Mouse (Mus musculus): ENCODE measurements around the gene Ifnlr1. TPM values are rescaled to one million over a fixed set of nuclear protein-coding genes. Genes with fewer than 3 reads are reported as not detected.

Gene Ifnlr1
- polyA plus RNA-seq, 1 experiment from 2014 or later, result 0.41 TPM

DNA sequence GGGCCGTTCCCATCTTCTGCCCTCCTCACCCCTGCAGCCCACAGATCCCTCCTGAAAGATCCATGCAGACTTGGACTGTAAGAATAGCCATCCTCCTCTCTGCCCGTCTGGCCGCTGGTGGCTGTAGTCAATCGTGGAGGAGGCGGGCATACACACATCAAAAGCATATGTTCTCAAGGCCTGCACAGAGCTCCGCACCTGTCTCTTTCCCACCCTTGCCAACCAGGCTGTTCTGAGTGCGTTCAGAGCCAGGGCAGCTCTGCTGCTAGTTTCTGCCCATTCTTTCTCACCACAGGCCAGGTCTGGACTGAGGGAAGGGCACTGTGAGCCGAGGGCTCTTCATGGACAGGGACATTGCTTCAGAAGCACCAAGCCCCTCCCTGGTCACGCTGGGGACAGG is 44.1 kb downstream of the Ifnlr1 start:
- no peak overlapping the region for H3K27ac ChIP-seq
- H3K4me3 ChIP-seq, result no peak overlapping the region
- H3K4me2 ChIP-seq, result no peak overlapping the region
- ATAC-seq (replicated peaks), result no peak
- 82% methylated on average over 9 of the region's 9 CpGs for WGBS
- no peaks in the 10 kb centered on the region for H3K4me1 ChIP-seq
- H3K9ac ChIP-seq, result no peak overlapping the region
- H3K36me3 ChIP-seq (replicated peaks), result no peaks in the 10 kb centered on the region
- H3K9me3 ChIP-seq, result no peaks in the 10 kb centered on the region
- H3K27me3 ChIP-seq (replicated peaks), result no peaks in the 10 kb centered on the region

DNA sequence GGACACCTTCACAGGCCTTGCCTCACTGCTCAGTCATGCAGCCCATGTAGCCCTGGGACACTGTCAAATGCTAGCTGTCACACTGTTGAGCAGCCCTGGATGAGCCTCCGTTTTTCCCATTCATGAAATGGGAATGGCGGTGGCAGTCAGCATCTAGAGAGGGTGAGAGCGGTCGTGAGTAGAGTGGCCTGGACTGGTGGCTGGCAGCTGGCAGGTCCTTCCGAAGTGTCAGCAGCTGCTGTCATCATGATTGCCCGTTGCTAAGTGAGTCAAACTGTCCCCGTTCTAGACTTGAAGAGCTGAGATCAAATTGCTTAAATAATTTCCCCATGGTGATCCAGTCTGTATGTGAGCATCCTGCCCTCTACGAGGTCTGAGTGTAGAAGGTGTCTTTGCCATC is 44.9 kb downstream of the Ifnlr1 start:
- WGBS, result 76% methylated on average over 8 of the region's 8 CpGs
- Histone ChIP-seq H3K4me1 (no peaks in the 10 kb centered on the region), H3K4me2 (no peak overlapping the region), H3K36me3 (replicated peaks) (no peaks in the 10 kb centered on the region), H3K9ac (no peak overlapping the region), H3K9me3 (no peaks in the 10 kb centered on the region), H3K27ac (no peak overlapping the region), H3K4me3 (no peak overlapping the region), H3K27me3 (replicated peaks) (no peaks in the 10 kb centered on the region)
- no peak for ATAC-seq (replicated peaks)

DNA sequence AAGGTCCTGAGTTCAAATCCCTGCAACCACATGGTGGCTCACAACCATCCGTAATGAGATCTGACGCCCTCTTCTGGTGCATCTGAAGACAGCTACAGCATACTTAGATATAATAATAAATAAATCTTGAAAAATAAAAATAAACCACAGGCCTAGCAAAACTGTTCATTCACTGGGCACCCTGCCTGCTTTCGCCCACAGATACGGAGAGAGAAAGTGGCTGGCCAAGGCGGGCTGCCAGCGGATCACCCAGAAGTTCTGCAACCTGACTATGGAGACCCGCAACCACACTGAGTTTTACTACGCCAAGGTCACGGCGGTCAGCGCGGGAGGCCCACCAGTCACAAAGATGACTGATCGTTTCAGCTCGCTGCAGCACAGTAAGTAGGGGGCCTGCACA is 47.8 kb downstream of the Ifnlr1 start:
- H3K27me3 ChIP-seq (replicated peaks), result no peaks in the 10 kb centered on the region
- H3K4me2 ChIP-seq, result no peak overlapping the region
- no peaks in the 10 kb centered on the region for H3K36me3 ChIP-seq (replicated peaks)
- 98% methylated on average over 14 of the region's 14 CpGs for WGBS
- H3K9me3 ChIP-seq, result no peaks in the 10 kb centered on the region
- no peak overlapping the region for H3K27ac ChIP-seq
- H3K9ac ChIP-seq, result no peak overlapping the region
- no peak overlapping the region for H3K4me3 ChIP-seq
- ATAC-seq (replicated peaks), result no peak
- H3K4me1 ChIP-seq, result no peaks in the 10 kb centered on the region

DNA sequence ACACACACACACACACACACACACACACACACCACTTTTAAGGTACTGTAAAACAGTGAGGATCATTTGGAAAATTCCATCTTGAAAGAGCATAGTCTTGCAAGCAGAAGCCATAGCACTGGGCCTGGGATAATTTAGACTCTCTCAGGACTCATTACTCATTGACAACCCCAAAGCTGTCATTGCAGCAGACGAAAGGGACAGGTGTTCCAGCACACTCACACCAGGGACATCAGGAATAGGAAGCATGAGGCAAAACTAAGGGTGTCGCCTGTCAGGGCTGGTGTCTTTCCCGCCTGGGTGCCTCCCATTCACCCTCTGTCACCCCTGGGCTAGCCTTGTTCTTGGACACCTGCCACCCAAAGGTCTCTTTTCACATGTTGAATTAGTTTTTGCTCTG is 50.8 kb downstream of the Ifnlr1 start:
- Histone ChIP-seq H3K4me2 (no peak overlapping the region), H3K36me3 (replicated peaks) (no peaks in the 10 kb centered on the region), H3K9me3 (no peaks in the 10 kb centered on the region), H3K27ac (no peak overlapping the region), H3K9ac (no peak overlapping the region), H3K27me3 (replicated peaks) (no peaks in the 10 kb centered on the region), H3K4me3 (no peak overlapping the region), H3K4me1 (no peaks in the 10 kb centered on the region)
- WGBS, result 90% methylated on average over 3 of the region's 3 CpGs
- no peak for ATAC-seq (replicated peaks)

DNA sequence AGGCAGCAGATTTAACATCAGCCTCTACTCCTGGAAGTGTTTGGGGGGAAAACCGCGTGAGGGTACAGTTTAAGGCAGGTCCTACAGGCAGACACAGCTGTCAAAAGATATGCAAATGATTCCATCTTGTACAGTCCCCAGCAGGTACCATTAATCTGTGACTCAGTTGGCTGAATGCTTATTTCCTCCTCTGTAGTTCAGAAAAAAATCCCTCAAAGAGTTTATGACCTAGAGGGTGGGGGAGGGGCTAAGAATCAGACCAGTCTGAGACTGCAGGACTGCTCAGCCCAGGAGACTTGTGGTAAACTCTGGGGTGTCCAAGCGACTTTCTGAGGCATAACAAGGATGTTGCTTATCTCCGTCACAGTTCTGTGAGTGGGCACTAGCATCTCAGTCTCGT is 52.1 kb downstream of the Ifnlr1 start:
- 65% methylated on average over 5 of the region's 5 CpGs for WGBS
- ATAC-seq (replicated peaks), result no peak

DNA sequence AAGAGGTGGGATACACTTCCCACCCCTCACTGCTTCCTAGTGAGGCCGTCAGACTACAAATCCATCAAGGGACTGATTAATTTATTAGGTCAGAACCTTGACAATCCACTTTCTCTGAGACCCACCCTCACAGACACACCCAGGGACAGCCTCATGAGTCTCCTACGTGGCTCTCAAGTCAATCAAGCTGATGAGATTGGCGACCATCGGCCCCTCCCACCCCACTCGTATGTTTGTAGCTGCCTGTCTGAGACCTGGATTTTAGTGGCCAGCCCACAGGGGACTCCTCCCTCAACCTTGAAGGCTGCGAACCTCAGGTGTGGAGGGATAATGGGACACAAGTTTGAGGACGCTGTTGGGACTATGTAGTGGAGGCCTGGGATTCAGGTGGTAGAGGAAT is 53.1 kb downstream of the Ifnlr1 start:
- Histone ChIP-seq H3K27ac (no peak overlapping the region), H3K27me3 (replicated peaks) (no peaks in the 10 kb centered on the region), H3K4me1 (no peaks in the 10 kb centered on the region), H3K9me3 (no peaks in the 10 kb centered on the region), H3K4me2 (no peak overlapping the region), H3K4me3 (no peak overlapping the region), H3K9ac (no peak overlapping the region), H3K36me3 (replicated peaks) (no peaks in the 10 kb centered on the region)
- no peak for ATAC-seq (replicated peaks)
- WGBS, result 67% methylated on average over 7 of the region's 7 CpGs

More for the DNA sequence above, 52.1 kb downstream of the Ifnlr1 start:
- Histone ChIP-seq H3K9ac (no peak overlapping the region), H3K27me3 (replicated peaks) (no peaks in the 10 kb centered on the region), H3K36me3 (replicated peaks) (no peaks in the 10 kb centered on the region), H3K27ac (no peak overlapping the region), H3K4me2 (no peak overlapping the region), H3K9me3 (no peaks in the 10 kb centered on the region), H3K4me3 (no peak overlapping the region), H3K4me1 (no peaks in the 10 kb centered on the region)

DNA sequence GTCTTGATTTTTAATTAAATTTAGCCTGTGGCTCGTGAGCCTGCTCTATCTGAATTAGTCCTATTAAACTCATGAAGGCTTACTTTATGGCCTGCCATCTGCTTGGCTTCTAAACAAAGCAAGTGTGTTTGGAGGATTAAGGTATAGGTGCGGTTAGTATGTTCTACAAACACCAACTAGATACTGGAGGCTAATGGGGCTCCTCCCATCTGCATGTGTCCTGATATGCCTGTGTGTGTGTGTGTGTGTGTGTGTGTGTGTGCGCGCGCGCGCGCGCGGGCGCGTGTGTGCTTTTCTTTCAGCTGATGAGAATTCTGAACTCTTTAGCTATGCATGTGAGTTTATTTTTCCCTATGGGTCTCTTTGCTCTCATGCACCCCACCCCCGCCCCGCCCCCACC is 53.6 kb downstream of the Ifnlr1 start:
- ATAC-seq (replicated peaks), result no peak
- Histone ChIP-seq H3K9me3 (no peaks in the 10 kb centered on the region), H3K4me3 (no peak overlapping the region), H3K27me3 (replicated peaks) (no peaks in the 10 kb centered on the region), H3K4me1 (no peaks in the 10 kb centered on the region), H3K9ac (no peak overlapping the region), H3K4me2 (no peak overlapping the region), H3K27ac (no peak overlapping the region), H3K36me3 (replicated peaks) (no peaks in the 10 kb centered on the region)
- WGBS, result 93% methylated on average over 14 of the region's 14 CpGs

DNA sequence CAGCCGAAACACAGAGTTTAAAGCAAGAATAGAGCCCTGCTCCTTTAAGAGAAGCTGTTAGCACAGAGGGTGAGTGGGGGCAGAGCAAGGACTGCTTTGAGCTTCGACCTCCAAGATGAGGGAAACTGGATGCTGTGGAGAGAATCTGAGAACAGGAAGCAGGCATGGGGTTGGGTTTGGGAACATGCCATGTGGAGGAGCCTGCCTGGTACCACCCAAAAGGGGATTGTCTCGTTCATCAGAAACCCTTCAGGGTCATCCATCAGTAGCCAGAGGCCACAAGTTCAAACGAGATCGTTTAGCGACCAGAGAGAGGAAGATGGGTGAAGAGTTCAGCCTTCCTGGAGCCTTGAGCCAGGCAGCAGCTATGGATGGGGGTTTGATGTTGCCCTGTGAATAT is 57.4 kb downstream of the Ifnlr1 start:
- H3K36me3 ChIP-seq (replicated peaks), result no peaks in the 10 kb centered on the region
- no peak overlapping the region for H3K27ac ChIP-seq
- no peaks in the 10 kb centered on the region for H3K4me1 ChIP-seq
- H3K9ac ChIP-seq, result no peak overlapping the region
- WGBS, result 62% methylated on average over 6 of the region's 6 CpGs
- H3K4me2 ChIP-seq, result no peak overlapping the region
- H3K4me3 ChIP-seq, result no peak overlapping the region
- H3K27me3 ChIP-seq (replicated peaks), result no peaks in the 10 kb centered on the region
- no peaks in the 10 kb centered on the region for H3K9me3 ChIP-seq
- no peak for ATAC-seq (replicated peaks)

DNA sequence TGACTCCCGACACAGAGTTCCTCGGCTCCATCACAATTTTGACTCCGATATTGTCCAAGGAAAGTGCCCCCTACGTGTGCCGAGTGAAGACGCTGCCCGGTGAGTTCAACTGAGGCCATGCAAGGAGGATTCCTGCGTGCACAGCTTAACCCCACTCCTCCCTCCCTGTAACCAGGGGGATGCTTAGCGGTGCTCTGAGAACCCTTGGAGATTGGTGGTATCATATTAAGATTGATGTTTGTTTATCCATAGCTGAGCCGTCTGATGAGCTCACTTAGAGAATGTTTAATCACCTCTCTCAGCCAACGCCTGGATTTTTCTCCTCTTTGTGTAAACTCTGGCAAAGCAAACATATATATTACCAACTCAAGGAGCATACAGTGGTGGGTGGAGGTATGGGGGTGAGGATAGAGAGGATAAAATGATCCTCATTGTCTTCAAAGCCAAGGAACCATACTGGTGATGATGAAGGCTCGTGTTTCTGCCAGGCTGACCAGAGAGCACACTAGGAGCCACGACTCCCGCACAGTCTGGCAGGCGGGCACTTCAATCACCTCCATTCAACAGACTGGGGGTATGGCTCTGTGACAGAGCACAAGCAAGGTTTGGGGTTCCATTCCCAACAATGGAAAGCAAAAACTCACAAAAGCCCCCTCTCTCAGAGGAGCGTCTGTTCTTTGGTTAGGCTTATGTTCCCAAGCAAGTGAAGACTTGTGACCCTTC is 58.8 kb downstream of the Ifnlr1 start:
- ATAC-seq (replicated peaks), result no peak
- H3K9me3 ChIP-seq, result no peaks in the 10 kb centered on the region
- no peak overlapping the region for H3K4me3 ChIP-seq
- no peak overlapping the region for H3K27ac ChIP-seq
- H3K36me3 ChIP-seq (replicated peaks), result no peaks in the 10 kb centered on the region
- no peaks in the 10 kb centered on the region for H3K27me3 ChIP-seq (replicated peaks)
- H3K9ac ChIP-seq, result no peak overlapping the region
- no peaks in the 10 kb centered on the region for H3K4me1 ChIP-seq
- WGBS, result 65% methylated on average over 16 of the region's 16 CpGs
- no peak overlapping the region for H3K4me2 ChIP-seq

DNA sequence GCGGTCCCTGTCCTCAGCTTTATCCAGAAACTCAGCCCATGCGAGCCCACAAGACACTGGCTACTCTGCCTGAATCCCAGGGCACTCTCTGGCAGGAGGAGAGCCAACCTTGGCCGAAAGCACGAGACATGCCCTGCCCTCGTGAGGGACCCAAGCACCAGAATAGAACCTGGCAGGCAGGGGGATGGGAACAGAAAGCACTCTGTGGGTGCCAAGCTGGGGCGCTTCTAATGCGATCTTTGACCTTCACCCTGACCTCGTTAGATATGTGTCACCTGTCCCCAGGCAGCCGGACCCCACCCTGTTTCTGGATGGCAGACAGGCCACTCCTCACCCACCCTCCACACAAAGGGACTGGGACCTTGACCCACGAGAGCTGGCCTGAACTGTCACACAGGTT is 59.5 kb downstream of the Ifnlr1 start:
- Histone ChIP-seq H3K9ac (no peak overlapping the region), H3K4me2 (no peak overlapping the region), H3K4me1 (no peaks in the 10 kb centered on the region), H3K4me3 (no peak overlapping the region), H3K9me3 (no peaks in the 10 kb centered on the region), H3K27ac (no peak overlapping the region), H3K27me3 (replicated peaks) (no peaks in the 10 kb centered on the region), H3K36me3 (replicated peaks) (no peaks in the 10 kb centered on the region)
- no peak for ATAC-seq (replicated peaks)
- WGBS, result 83% methylated on average over 10 of the region's 10 CpGs

DNA sequence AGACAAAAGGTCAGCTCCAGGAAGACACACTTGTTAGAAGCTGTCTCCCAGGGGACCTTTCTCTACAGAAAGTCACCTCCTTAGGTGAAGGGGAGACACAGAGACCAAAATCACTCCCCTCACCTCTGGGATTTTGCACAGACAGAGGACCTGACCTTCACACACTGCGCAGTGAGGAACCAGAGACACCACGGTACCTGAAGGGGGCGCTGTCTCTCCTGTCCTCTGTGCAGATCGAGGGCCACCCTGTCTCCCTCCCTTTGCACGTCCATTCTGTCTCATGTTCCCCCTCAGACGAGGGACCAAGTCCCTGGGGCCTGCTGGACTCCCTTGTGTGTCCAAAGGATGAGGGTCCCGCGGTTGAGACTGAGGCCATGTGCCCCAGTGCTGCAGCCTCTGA is 64.8 kb downstream of the Ifnlr1 start:
- no peaks in the 10 kb centered on the region for H3K9me3 ChIP-seq
- H3K4me1 ChIP-seq, result no peaks in the 10 kb centered on the region
- H3K27me3 ChIP-seq (replicated peaks), result no peaks in the 10 kb centered on the region
- H3K36me3 ChIP-seq (replicated peaks), result no peaks in the 10 kb centered on the region
- no peak overlapping the region for H3K4me2 ChIP-seq
- ATAC-seq (replicated peaks), result no peak
- WGBS, result 82% methylated on average over 8 of the region's 8 CpGs
- H3K4me3 ChIP-seq, result no peak overlapping the region
- no peak overlapping the region for H3K9ac ChIP-seq
- no peak overlapping the region for H3K27ac ChIP-seq

DNA sequence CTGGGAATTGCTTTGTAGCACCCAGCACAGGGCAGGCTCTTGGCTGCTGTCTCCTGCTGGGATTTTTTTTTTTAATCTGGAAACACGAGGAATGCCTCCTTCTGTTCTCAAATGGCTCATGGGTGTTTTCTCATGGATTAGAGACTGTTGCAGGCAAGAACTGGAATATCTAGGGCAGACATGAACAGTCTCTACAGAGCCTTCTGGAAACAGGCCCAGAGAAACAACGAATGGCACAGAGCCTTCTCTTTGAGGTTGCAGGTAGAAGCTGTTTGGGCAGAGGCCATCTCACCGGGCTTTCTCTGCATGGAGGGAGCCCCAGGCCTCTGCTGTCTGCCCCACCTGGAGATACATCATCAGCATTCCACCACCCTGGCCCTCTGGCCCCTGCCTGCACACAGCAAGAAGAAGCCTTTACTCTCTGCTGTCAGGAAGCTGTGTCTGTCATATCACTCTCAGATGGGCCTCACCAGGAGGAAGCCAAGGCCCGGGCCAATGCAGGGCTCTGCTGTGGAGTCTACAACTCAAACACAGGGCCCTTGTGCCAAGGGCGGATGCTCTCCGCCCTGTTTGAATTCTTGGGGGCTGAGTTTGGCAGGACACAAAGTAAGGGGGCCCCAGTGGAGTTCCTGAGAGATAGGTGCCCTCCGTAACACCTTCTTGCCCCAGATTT is 66.2 kb downstream of the Ifnlr1 start:
- H3K27ac ChIP-seq, result no peak overlapping the region
- no peaks in the 10 kb centered on the region for H3K36me3 ChIP-seq (replicated peaks)
- H3K4me3 ChIP-seq, result no peak overlapping the region
- no peaks in the 10 kb centered on the region for H3K9me3 ChIP-seq
- no peak overlapping the region for H3K4me2 ChIP-seq
- no peaks in the 10 kb centered on the region for H3K4me1 ChIP-seq
- no peak overlapping the region for H3K9ac ChIP-seq
- no peak for ATAC-seq (replicated peaks)
- H3K27me3 ChIP-seq (replicated peaks), result no peaks in the 10 kb centered on the region
- 77% methylated on average over 7 of the region's 7 CpGs for WGBS

DNA sequence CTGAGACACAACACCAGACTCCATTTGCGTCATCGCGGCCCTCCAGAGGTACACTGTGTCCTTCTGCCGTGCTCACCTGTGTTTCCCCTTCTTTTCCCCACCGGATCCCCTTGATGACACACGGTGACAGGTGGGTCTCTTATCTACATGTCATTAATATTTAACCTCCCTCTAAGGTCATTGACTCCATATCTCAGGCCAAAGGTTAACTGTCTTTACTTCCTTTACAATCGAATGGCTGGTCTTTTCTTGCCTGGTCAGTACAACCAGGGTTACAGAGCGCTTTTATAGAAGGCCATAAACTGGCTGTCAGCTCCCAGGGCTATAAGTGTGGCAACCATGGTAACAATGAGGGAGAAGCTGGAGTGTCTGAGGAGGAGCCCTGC is 66.7 kb downstream of the Ifnlr1 start:
- Histone ChIP-seq H3K4me1 (no peaks in the 10 kb centered on the region), H3K4me2 (no peak overlapping the region), H3K36me3 (replicated peaks) (no peaks in the 10 kb centered on the region), H3K9ac (no peak overlapping the region), H3K9me3 (no peaks in the 10 kb centered on the region), H3K27me3 (replicated peaks) (no peaks in the 10 kb centered on the region), H3K27ac (no peak overlapping the region), H3K4me3 (no peak overlapping the region)
- WGBS, result 91% methylated on average over 8 of the region's 8 CpGs
- no peak for ATAC-seq (replicated peaks)

All from midbrain, embryonic 15.5 days (tissue).